Mouse (Mus musculus) forebrain, embryonic 16.5 days (tissue): ENCODE data around the gene Adsl. TPM values are rescaled to one million over a fixed set of nuclear protein-coding genes. Genes with fewer than 3 reads are reported as not detected.
"Not testable (repeated sequence)": the region's sequence is repeated elsewhere in the genome, so short reads cannot be mapped to it uniquely, and the experiment has no call there.

Source experiments
- ATAC-seq: fragments of 200-750 bp; cut with Nextera tagmentation; 2 replicates; pipeline ENCODE4 v1.8.0; 2017; ENCODE audit warnings: mild to moderate bottlenecking, moderate library complexity
- H3K27ac ChIP-seq: fragments of 300-500 bp; sonication (generic); 2 replicates; pipeline ENCODE4 v1.5.1; 2014; ENCODE audit warnings: low read length, control low read depth
- H3K27me3 ChIP-seq: fragments of 300-500 bp; sonication (generic); replicated peaks from 2 replicates; pipeline ENCODE4 v1.6.1; 2014; ENCODE audit warnings: low read length; ENCODE audit not compliant: control insufficient read depth, insufficient read depth
- H3K36me3 ChIP-seq: fragments of 300-500 bp; sonication (generic); 2 replicates; pipeline ENCODE4 v1.6.1; 2014; ENCODE audit not compliant: control insufficient read depth, insufficient read depth
- H3K4me1 ChIP-seq: fragments of 300-500 bp; sonication (generic); replicated peaks from 2 replicates; pipeline ENCODE4 v1.6.1; 2014; ENCODE audit warnings: low read length; ENCODE audit not compliant: control insufficient read depth, insufficient read depth
- H3K4me2 ChIP-seq: fragments of 300-500 bp; sonication (generic); 2 replicates; pipeline ENCODE4 v1.6.1; 2014; ENCODE audit warnings: mild to moderate bottlenecking, low read length, control low read depth
- H3K4me3 ChIP-seq: fragments of 300-500 bp; sonication (generic); replicated peaks from 2 replicates; pipeline ENCODE4 v1.5.1; 2014; ENCODE audit warnings: mild to moderate bottlenecking, low read length, control low read depth
- H3K9ac ChIP-seq: fragments of 300-500 bp; sonication (generic); replicated peaks from 2 replicates; pipeline ENCODE4 v1.6.1; 2014; ENCODE audit warnings: low read depth, low read length, control low read depth
- H3K9me3 ChIP-seq: fragments of 300-500 bp; sonication (generic); 2 replicates; pipeline ENCODE4 v1.6.1; 2016; ENCODE audit warnings: low read length; ENCODE audit not compliant: control insufficient read depth
- WGBS: fragments of 180-500 bp; shearing (Covaris S2); extraction: QIAGEN DNeasy Blood & Tissue Kit; methylation state at CpG from one replicate; pipeline ENCODE4 v1.1.7; 2014; 5-methylcytosine and 5-hydroxymethylcytosine counted together
- polyA plus RNA-seq: library from polyadenylated mRNA; unstranded; fragments of >200 nt; fragmentation: Nextera tagmentation; extraction: Ambion mirVana; gene quantifications from 2 replicates; pipeline ENCODE4 v1.2.1, GENCODE M21; 2015

The Adsl gene
- polyA plus RNA-seq, 1 experiment from 2014 or later: 112 TPM

GRCm38 (mm10) chr15:80916621-80917020 lies 31.7 kb upstream of the Adsl start:
- Histone ChIP-seq H3K27ac (no peak overlapping the region), H3K36me3 (peaks cover 33% of the 10 kb centered on the region)
- 83% methylated on average over 7 of the region's 7 CpGs for WGBS

GRCm38 (mm10) chr15:80920346-80920745 lies 27.9 kb upstream of the Adsl start:
- H3K36me3 ChIP-seq: peaks cover 29% of the 10 kb centered on the region
- no peak overlapping the region for H3K4me3 ChIP-seq
- no peak overlapping the region for H3K27ac ChIP-seq
- H3K9me3 ChIP-seq: no peaks in the 10 kb centered on the region
- WGBS: 97% methylated on average over 3 of the region's 3 CpGs
- no peak overlapping the region for H3K4me2 ChIP-seq
- no peak for ATAC-seq
- no peak overlapping the region for H3K9ac ChIP-seq
- H3K4me1 ChIP-seq: no peaks in the 10 kb centered on the region
- no peaks in the 10 kb centered on the region for H3K27me3 ChIP-seq

More at GRCm38 (mm10) chr15:80916621-80917020, 31.7 kb upstream of the Adsl start:
- Histone ChIP-seq H3K9me3 (no peaks in the 10 kb centered on the region), H3K9ac (no peak overlapping the region), H3K4me2 (no peak overlapping the region), H3K27me3 (no peaks in the 10 kb centered on the region), H3K4me1 (no peaks in the 10 kb centered on the region), H3K4me3 (no peak overlapping the region)
- no peak for ATAC-seq

GRCm38 (mm10) chr15:80921781-80922180 lies 26.5 kb upstream of the Adsl start:
- Histone ChIP-seq H3K36me3 (peaks cover 32% of the 10 kb centered on the region), H3K9me3 (no peaks in the 10 kb centered on the region), H3K9ac (no peak overlapping the region), H3K27ac (no peak overlapping the region), H3K4me2 (no peak overlapping the region), H3K4me3 (no peak overlapping the region), H3K27me3 (no peaks in the 10 kb centered on the region), H3K4me1 (no peaks in the 10 kb centered on the region)
- 79% methylated on average over 4 of the region's 4 CpGs for WGBS
- no peak for ATAC-seq

- no peaks in the 10 kb centered on the region for H3K4me1 ChIP-seq
- no peak for ATAC-seq
- H3K36me3 ChIP-seq: peaks cover 41% of the 10 kb centered on the region
- no peak overlapping the region for H3K9ac ChIP-seq
- no peak overlapping the region for H3K4me3 ChIP-seq
- H3K27ac ChIP-seq: no peak overlapping the region
- no peaks in the 10 kb centered on the region for H3K27me3 ChIP-seq
- 90% methylated on average over 2 of the region's 2 CpGs for whole genome bisulfite sequencing
- H3K4me2 ChIP-seq: no peak overlapping the region
- no peaks in the 10 kb centered on the region for H3K9me3 ChIP-seq
Observed at GRCm38 (mm10) chr15:80924211-80924610, 24.1 kb upstream of the Adsl start.

- H3K4me2 ChIP-seq: no peak overlapping the region
- H3K4me3 ChIP-seq: no peak overlapping the region
- H3K9me3 ChIP-seq: no peaks in the 10 kb centered on the region
- H3K36me3 ChIP-seq: peaks cover 33% of the 10 kb centered on the region
- H3K27ac ChIP-seq: no peak overlapping the region
- H3K9ac ChIP-seq: no peak overlapping the region
- WGBS: 80% methylated on average over 20 of the region's 20 CpGs
- no peak for ATAC-seq
- H3K27me3 ChIP-seq: no peaks in the 10 kb centered on the region
- no peaks in the 10 kb centered on the region for H3K4me1 ChIP-seq
Observed at GRCm38 (mm10) chr15:80928811-80929355, 19.4 kb upstream of the Adsl start.

- H3K36me3 ChIP-seq: peaks cover 31% of the 10 kb centered on the region
- H3K4me2 ChIP-seq: no peak overlapping the region
- H3K4me1 ChIP-seq: no peaks in the 10 kb centered on the region
- H3K4me3 ChIP-seq: no peak overlapping the region
- WGBS: 23% methylated on average over 14 of the region's 16 CpGs
- ATAC-seq: no peak
- no peaks in the 10 kb centered on the region for H3K27me3 ChIP-seq
- H3K27ac ChIP-seq: no peak overlapping the region
- no peak overlapping the region for H3K9ac ChIP-seq
- no peaks in the 10 kb centered on the region for H3K9me3 ChIP-seq
Observed at GRCm38 (mm10) chr15:80930048-80930571, 18.2 kb upstream of the Adsl start.

- not testable (repeated sequence) for H3K27me3 ChIP-seq, H3K27ac ChIP-seq, H3K4me3 ChIP-seq, H3K9me3 ChIP-seq, H3K4me1 ChIP-seq, H3K9ac ChIP-seq, H3K4me2 ChIP-seq, ATAC-seq
- whole genome bisulfite sequencing: 86% methylated on average over 23 of the region's 23 CpGs
- H3K36me3 ChIP-seq: peaks cover 29% of the 10 kb centered on the region
Observed at GRCm38 (mm10) chr15:80930676-80931320, 17.5 kb upstream of the Adsl start.

DNA sequence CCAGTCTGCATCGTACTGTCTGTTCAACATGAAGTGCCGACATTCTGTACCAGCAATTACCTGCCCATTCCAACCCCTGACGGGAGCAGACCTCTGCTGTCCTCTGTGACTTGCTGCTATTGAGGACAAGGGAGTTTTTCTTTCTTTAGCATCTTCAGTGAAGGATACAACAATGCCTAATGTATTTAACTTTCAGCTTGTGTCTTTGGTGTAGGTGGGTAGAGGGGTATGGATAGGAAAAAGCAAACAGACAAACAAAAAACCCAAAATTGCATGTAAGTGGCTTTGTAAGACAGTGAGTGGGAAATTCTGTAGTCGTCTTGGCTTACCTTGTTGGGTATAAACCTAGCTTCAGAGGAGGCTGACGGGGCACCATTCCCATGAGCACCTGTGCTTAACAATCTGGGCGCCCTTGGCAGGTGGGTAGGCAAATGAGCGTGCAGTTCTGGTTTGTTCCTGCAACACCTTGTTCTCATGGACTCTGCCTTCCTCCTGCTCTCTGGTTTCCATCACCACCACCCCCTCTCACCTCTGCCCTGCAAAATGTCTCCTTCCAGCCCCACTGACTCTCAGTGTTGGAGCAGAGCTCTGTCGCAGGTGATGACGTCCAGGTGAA lies 16.8 kb upstream of the Adsl start:
- no peak overlapping the region for H3K4me2 ChIP-seq
- H3K36me3 ChIP-seq: peaks cover 24% of the 10 kb centered on the region
- no peaks in the 10 kb centered on the region for H3K4me1 ChIP-seq
- no peaks in the 10 kb centered on the region for H3K27me3 ChIP-seq
- H3K9ac ChIP-seq: no peak overlapping the region
- H3K27ac ChIP-seq: no peak overlapping the region
- no peaks in the 10 kb centered on the region for H3K9me3 ChIP-seq
- 86% methylated on average over 9 of the region's 9 CpGs for WGBS
- H3K4me3 ChIP-seq: no peak overlapping the region
- no peak for ATAC-seq

GRCm38 (mm10) chr15:80934841-80935240 lies 13.4 kb upstream of the Adsl start:
- H3K4me3 ChIP-seq: no peak overlapping the region
- no peak overlapping the region for H3K27ac ChIP-seq
- H3K27me3 ChIP-seq: no peaks in the 10 kb centered on the region
- WGBS: 93% methylated on average over 5 of the region's 5 CpGs
- H3K4me1 ChIP-seq: no peaks in the 10 kb centered on the region
- no peak overlapping the region for H3K9ac ChIP-seq
- H3K36me3 ChIP-seq: peaks cover 7% of the 10 kb centered on the region
- H3K9me3 ChIP-seq: no peaks in the 10 kb centered on the region
- no peak overlapping the region for H3K4me2 ChIP-seq
- ATAC-seq: no peak
